Mouse (Mus musculus): ENCODE results near the gene Pla2g3. TPM values are rescaled to one million over a fixed set of nuclear protein-coding genes. Genes with fewer than 3 reads are reported as not detected.
A peak's percentile ranks its signal among the peaks of the same experiment; 100 is the strongest.

Gene Pla2g3
- polyA plus RNA-seq, 1 experiment, result 0.28 TPM

DNA sequence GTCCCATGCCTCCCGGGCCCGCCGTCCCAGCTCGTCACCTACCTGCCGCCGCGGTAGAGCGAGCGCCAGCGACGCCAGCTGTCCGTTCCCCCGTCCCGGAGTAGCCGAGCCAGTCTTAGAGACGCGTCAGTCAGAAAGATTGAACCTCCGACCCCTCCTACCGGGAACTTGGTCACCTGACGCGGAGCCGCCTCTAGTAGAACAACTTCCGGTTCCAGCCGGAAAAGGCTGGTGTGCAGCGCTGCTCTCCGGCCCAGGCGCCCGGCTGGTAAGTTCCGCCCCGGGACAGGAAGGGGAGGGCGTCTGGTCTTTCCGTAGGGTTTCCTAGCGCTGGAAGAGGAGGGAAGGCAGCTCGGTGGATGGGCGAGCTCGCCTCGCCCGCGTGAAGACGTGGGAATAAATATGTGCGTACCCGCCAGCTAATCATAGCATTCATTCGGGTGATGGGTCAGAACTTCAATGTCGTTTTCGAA lies 35.9 kb upstream of the Pla2g3 start, which contains the start of gene Rnf185:
Rnf185 (minus strand) TSS at position 197 of the 473 bp plus-strand sequence.
- no peaks in the 10 kb centered on the region for H3K27me3 ChIP-seq (ENCODE audit: control insufficient read depth, insufficient read depth, low read length, poor library complexity, severe bottlenecking)
- H3K9ac ChIP-seq (ENCODE audit: low read depth, poor library complexity, severe bottlenecking), result peak within 1 kb of the TSS; percentile 65
- peaks cover 2% of the 10 kb centered on the region for H3K4me1 ChIP-seq (ENCODE audit: control insufficient read depth, insufficient read depth, low read length)
- H3K27ac ChIP-seq (ENCODE audit: insufficient read depth, low read length), result peak within 1 kb of the TSS; percentile 73
- no peaks in the 10 kb centered on the region for H3K9me3 ChIP-seq (replicated peaks; ENCODE audit: control insufficient read depth, insufficient read depth, low read length, poor library complexity, severe bottlenecking)
- peak; percentile 39 for TF ChIP-seq POLR2A (IDR thresholded peaks at IDR 0.05; ENCODE audit: insufficient read depth, low read length)
- no peak for TF ChIP-seq CTCF (IDR thresholded peaks at IDR 0.05; ENCODE audit: low read depth, low read length)
- TF ChIP-seq EP300 (IDR thresholded peaks at IDR 0.05; ENCODE audit: insufficient read depth, low read depth, low read length), result 0 out of 2 replicates have a peak, but pooled peaks have one; percentile 6
- H3K36me3 ChIP-seq (ENCODE audit: control insufficient read depth, insufficient read depth, low read length, poor library complexity, severe bottlenecking), result no peaks in the 10 kb centered on the region
- H3K4me3 ChIP-seq (ENCODE audit: low read depth, low read length), result peak within 1 kb of the TSS; percentile 93

DNA sequence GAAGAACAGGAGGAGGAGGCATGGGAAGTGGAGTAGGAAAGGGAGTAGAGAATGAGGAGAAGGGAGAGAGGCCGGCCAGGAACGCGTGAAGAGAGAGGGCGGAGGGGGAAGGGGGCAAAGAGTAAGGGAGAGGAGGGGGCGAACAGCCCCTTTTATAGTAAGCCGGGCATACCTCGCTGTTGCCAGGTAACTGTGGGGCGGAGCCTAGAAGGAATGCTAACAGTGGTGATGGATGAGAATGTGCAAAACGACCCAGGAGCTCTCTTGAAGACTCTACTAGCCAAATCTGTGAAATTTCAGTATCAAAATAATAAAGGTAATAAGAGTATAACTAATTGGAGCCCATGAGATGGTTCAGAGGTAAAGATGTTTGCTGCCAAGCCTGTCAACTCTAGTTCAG lies 35.3 kb upstream of the Pla2g3 start:
- no peaks in the 10 kb centered on the region for H3K27me3 ChIP-seq (ENCODE audit: control insufficient read depth, insufficient read depth, low read length, poor library complexity, severe bottlenecking)
- peak overlapping the region; percentile 65 for H3K9ac ChIP-seq (ENCODE audit: low read depth, poor library complexity, severe bottlenecking)
- H3K4me3 ChIP-seq (ENCODE audit: low read depth, low read length), result peak overlapping the region; percentile 93
- no peaks in the 10 kb centered on the region for H3K36me3 ChIP-seq (ENCODE audit: control insufficient read depth, insufficient read depth, low read length, poor library complexity, severe bottlenecking)
- H3K27ac ChIP-seq (ENCODE audit: insufficient read depth, low read length), result peak overlapping the region; percentile 73
- TF ChIP-seq CTCF (IDR thresholded peaks at IDR 0.05; ENCODE audit: low read depth, low read length), result no peak
- TF ChIP-seq EP300 (IDR thresholded peaks at IDR 0.05; ENCODE audit: insufficient read depth, low read depth, low read length), result no peak
- no peak for TF ChIP-seq POLR2A (IDR thresholded peaks at IDR 0.05; ENCODE audit: insufficient read depth, low read length)
- no peaks in the 10 kb centered on the region for H3K9me3 ChIP-seq (replicated peaks; ENCODE audit: control insufficient read depth, insufficient read depth, low read length, poor library complexity, severe bottlenecking)
- H3K4me1 ChIP-seq (ENCODE audit: control insufficient read depth, insufficient read depth, low read length), result peaks cover 2% of the 10 kb centered on the region

DNA sequence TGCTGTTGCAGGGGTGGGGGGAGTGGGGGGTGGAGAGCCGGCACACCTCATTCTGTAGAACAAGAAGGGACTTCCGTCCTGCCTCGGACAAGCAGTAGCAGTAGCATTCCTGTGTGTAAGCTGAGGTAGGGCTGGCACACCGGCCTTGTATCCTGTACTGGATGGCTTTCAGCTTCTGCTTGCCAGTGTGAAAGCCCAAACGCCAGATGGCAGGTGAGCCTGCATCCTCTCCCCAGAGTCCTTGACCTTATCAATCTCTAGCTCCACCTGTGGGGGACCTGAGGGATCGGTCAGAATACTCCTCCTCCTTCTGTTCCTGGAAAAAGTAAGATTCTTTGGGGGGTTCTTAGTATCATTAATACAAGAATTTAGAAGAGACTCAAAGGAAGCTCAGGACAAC lies 34.6 kb upstream of the Pla2g3 start:
- Histone ChIP-seq H3K27ac (ENCODE audit: insufficient read depth, low read length) (no peak overlapping the region), H3K4me3 (ENCODE audit: low read depth, low read length) (peak overlapping the region; percentile 6; the same call in 1 of the 2 replicates), H3K4me1 (ENCODE audit: control insufficient read depth, insufficient read depth, low read length) (peaks cover 2% of the 10 kb centered on the region)

DNA sequence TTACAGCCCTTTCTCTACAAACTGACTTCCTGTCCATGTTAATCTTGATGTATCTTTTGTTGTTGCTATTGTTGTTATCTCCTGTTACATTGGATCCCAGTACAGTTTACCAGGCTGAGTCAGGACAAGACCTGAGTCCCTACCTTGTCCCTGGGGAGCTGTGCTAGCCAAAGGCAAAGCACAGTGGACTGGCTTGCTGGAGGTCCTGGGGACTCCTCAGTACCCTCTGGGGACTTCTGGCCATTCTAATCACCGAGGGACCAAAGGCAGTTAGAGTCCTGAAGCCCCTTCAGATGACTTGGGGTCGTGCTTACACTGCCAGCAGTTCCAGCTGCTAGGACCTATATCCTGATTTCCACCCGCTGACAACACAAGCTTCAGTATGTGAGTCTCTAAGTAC lies 33.6 kb upstream of the Pla2g3 start:
- no peak overlapping the region for H3K27ac ChIP-seq (ENCODE audit: insufficient read depth, low read length)
- H3K4me3 ChIP-seq (ENCODE audit: low read depth, low read length), result no peak overlapping the region
- peaks cover 3% of the 10 kb centered on the region for H3K4me1 ChIP-seq (ENCODE audit: control insufficient read depth, insufficient read depth, low read length)
- TF ChIP-seq CTCF (IDR thresholded peaks at IDR 0.05; ENCODE audit: low read depth, low read length) (no peak), EP300 (IDR thresholded peaks at IDR 0.05; ENCODE audit: insufficient read depth, low read depth, low read length) (no peak), POLR2A (IDR thresholded peaks at IDR 0.05; ENCODE audit: insufficient read depth, low read length) (no peak)
- H3K36me3 ChIP-seq (ENCODE audit: control insufficient read depth, insufficient read depth, low read length, poor library complexity, severe bottlenecking), result no peaks in the 10 kb centered on the region
- no peaks in the 10 kb centered on the region for H3K9me3 ChIP-seq (replicated peaks; ENCODE audit: control insufficient read depth, insufficient read depth, low read length, poor library complexity, severe bottlenecking)
- H3K27me3 ChIP-seq (ENCODE audit: control insufficient read depth, insufficient read depth, low read length, poor library complexity, severe bottlenecking), result no peaks in the 10 kb centered on the region
- no peak overlapping the region for H3K9ac ChIP-seq (ENCODE audit: low read depth, poor library complexity, severe bottlenecking)

More for the DNA sequence above, 34.6 kb upstream of the Pla2g3 start:
- TF ChIP-seq POLR2A (IDR thresholded peaks at IDR 0.05; ENCODE audit: insufficient read depth, low read length), result no peak
- TF ChIP-seq EP300 (IDR thresholded peaks at IDR 0.05; ENCODE audit: insufficient read depth, low read depth, low read length), result no peak
- TF ChIP-seq CTCF (IDR thresholded peaks at IDR 0.05; ENCODE audit: low read depth, low read length), result peak; percentile 53
- H3K9me3 ChIP-seq (replicated peaks; ENCODE audit: control insufficient read depth, insufficient read depth, low read length, poor library complexity, severe bottlenecking), result no peaks in the 10 kb centered on the region
- no peaks in the 10 kb centered on the region for H3K27me3 ChIP-seq (ENCODE audit: control insufficient read depth, insufficient read depth, low read length, poor library complexity, severe bottlenecking)
- no peaks in the 10 kb centered on the region for H3K36me3 ChIP-seq (ENCODE audit: control insufficient read depth, insufficient read depth, low read length, poor library complexity, severe bottlenecking)
- no peak overlapping the region for H3K9ac ChIP-seq (ENCODE audit: low read depth, poor library complexity, severe bottlenecking)

DNA sequence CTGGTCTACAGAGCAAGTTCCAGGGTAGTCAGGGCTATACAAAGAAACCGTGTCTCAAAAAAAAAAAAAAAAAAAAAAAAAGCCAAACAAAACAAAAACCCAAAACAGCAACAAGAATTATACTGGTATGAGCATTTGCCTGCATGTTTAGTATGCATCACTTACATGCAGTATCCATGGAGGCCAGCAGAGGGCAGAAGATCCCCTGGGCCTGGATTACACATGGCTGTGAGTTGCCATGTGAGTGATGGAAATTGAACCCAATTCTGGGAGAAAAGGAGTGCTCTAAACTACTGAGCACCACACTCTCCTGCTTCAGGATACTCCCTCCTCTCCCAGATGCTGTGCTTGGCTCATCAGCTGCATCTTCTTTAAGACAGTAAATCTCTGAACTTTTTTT lies 31.7 kb upstream of the Pla2g3 start:
- Histone ChIP-seq H3K27ac (ENCODE audit: insufficient read depth, low read length) (no peak overlapping the region), H3K9ac (ENCODE audit: low read depth, poor library complexity, severe bottlenecking) (no peak overlapping the region), H3K27me3 (ENCODE audit: control insufficient read depth, insufficient read depth, low read length, poor library complexity, severe bottlenecking) (no peaks in the 10 kb centered on the region), H3K4me3 (ENCODE audit: low read depth, low read length) (no peak overlapping the region), H3K36me3 (ENCODE audit: control insufficient read depth, insufficient read depth, low read length, poor library complexity, severe bottlenecking) (no peaks in the 10 kb centered on the region), H3K9me3 (replicated peaks; ENCODE audit: control insufficient read depth, insufficient read depth, low read length, poor library complexity, severe bottlenecking) (no peaks in the 10 kb centered on the region), H3K4me1 (ENCODE audit: control insufficient read depth, insufficient read depth, low read length) (peaks cover 3% of the 10 kb centered on the region)
- peak; percentile 86 for TF ChIP-seq CTCF (IDR thresholded peaks at IDR 0.05; ENCODE audit: low read depth, low read length)
- TF ChIP-seq POLR2A (IDR thresholded peaks at IDR 0.05; ENCODE audit: insufficient read depth, low read length), result no peak

DNA sequence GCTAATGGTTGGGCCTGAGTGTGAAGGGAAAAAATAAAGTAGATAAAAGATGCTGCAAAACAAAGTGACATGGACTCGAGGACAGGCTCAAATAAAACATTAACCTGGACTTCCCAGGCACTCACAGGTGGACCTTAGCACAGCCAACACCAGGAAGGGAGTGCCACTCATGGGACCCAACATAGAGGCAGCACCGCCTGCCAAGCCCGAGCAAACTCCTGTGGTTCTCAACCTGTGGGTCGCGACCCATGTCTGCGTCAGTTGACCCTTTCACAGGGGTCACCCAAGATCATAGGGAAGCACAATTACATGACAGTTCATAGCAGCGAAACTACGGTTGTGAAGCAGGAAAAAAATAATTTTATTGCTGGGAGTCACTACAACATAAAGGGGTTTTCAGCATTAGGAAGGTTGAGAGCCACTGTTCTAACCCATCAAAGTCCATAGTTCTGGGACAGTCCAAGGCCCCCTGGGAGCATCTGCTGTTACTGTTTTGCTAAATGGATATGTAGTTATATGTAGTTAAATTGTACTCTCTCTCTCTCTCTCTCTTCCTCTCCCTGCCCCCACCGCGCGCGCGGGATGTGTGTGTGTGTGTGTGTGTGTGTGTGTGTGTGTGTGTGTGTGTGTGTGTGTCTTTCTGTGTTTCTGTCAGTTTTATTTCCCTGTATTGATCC lies 29.5 kb upstream of the Pla2g3 start:
- no peak overlapping the region for H3K27ac ChIP-seq (ENCODE audit: insufficient read depth, low read length)
- H3K27me3 ChIP-seq (ENCODE audit: control insufficient read depth, insufficient read depth, low read length, poor library complexity, severe bottlenecking), result no peaks in the 10 kb centered on the region
- H3K4me3 ChIP-seq (ENCODE audit: low read depth, low read length), result no peak overlapping the region
- no peaks in the 10 kb centered on the region for H3K36me3 ChIP-seq (ENCODE audit: control insufficient read depth, insufficient read depth, low read length, poor library complexity, severe bottlenecking)
- H3K4me1 ChIP-seq (ENCODE audit: control insufficient read depth, insufficient read depth, low read length), result peaks cover 2% of the 10 kb centered on the region
- no peaks in the 10 kb centered on the region for H3K9me3 ChIP-seq (replicated peaks; ENCODE audit: control insufficient read depth, insufficient read depth, low read length, poor library complexity, severe bottlenecking)
- TF ChIP-seq POLR2A (IDR thresholded peaks at IDR 0.05; ENCODE audit: insufficient read depth, low read length) (no peak), CTCF (IDR thresholded peaks at IDR 0.05; ENCODE audit: low read depth, low read length) (no peak), EP300 (IDR thresholded peaks at IDR 0.05; ENCODE audit: insufficient read depth, low read depth, low read length) (no peak)
- no peak overlapping the region for H3K9ac ChIP-seq (ENCODE audit: low read depth, poor library complexity, severe bottlenecking)
